Mouse (Mus musculus) large intestine, adult 2 months (tissue): ENCODE data around the gene Sgcg. TPM values are rescaled to one million over a fixed set of nuclear protein-coding genes. Genes with fewer than 3 reads are reported as not detected.

Experiments
- DNase-seq: peaks from one replicate; pipeline ENCODE4 v3.0.0-alpha.2; 2012; ENCODE audit warnings: low read depth, low spot score
- WGBS: fragments of 180-500 bp; shearing (Covaris S2); methylation state at CpG from one replicate; pipeline ENCODE4 v1.1.7; 2018; 5-methylcytosine and 5-hydroxymethylcytosine counted together
- polyA plus RNA-seq: library from polyadenylated mRNA; depleted of rRNA; stranded (reverse); fragments of >200 nt; gene quantifications from 2 replicates; pipeline ENCODE4 v1.2.3, GENCODE M21; 2012

The Sgcg gene
- polyA plus RNA-seq, 1 experiment: 0.27 TPM

GRCm38 (mm10) chr14:61237101-61237654 is 21.1 kb downstream of the Sgcg start:
- WGBS: 24% methylated on average over 4 of the region's 4 CpGs
- no peak for DNase-seq

GRCm38 (mm10) chr14:61235846-61236474 is 22.3 kb downstream of the Sgcg start:
- DNase-seq: no peak
- 56% methylated on average over 5 of the region's 5 CpGs for WGBS

- DNase-seq: no peak
- 81% methylated on average over 13 of the region's 13 CpGs for WGBS
Observed at GRCm38 (mm10) chr14:61232016-61232568, 26.2 kb downstream of the Sgcg start.

- WGBS: 80% methylated on average over 4 of the region's 4 CpGs
- DNase-seq: no peak
Observed at GRCm38 (mm10) chr14:61230179-61230578, 28.1 kb downstream of the Sgcg start.

- DNase-seq: no peak
- 89% methylated on average over 5 of the region's 5 CpGs for WGBS
Observed at GRCm38 (mm10) chr14:61229763-61230162, 28.5 kb downstream of the Sgcg start.

- no peak for DNase-seq
- WGBS: 55% methylated on average over 1 of the region's 1 CpGs
Observed at GRCm38 (mm10) chr14:61226151-61226550, 32.1 kb downstream of the Sgcg start.

GRCm38 (mm10) chr14:61224387-61225077 is 33.8 kb downstream of the Sgcg start:
- 76% methylated on average over 5 of the region's 5 CpGs for WGBS
- no peak for DNase-seq

GRCm38 (mm10) chr14:61223740-61224139 is 34.5 kb downstream of the Sgcg start:
- WGBS: 75% methylated on average over 4 of the region's 4 CpGs
- no peak for DNase-seq

- WGBS: 48% methylated on average over 6 of the region's 6 CpGs
- no peak for DNase-seq
Observed at GRCm38 (mm10) chr14:61222506-61222905, 35.8 kb downstream of the Sgcg start.

GRCm38 (mm10) chr14:61221166-61221565 is 37.1 kb downstream of the Sgcg start:
- DNase-seq: no peak
- 80% methylated on average over 5 of the region's 5 CpGs for WGBS

GRCm38 (mm10) chr14:61211754-61212153 is 46.5 kb downstream of the Sgcg start:
- no peak for DNase-seq
- 74% methylated on average over 6 of the region's 6 CpGs for WGBS

- WGBS: 74% methylated on average over 5 of the region's 5 CpGs
- no peak for DNase-seq
Observed at GRCm38 (mm10) chr14:61210111-61210510, 48.2 kb downstream of the Sgcg start.

- WGBS: 89% methylated on average over 4 of the region's 4 CpGs
- no peak for DNase-seq
Observed at GRCm38 (mm10) chr14:61194416-61194815, 63.9 kb downstream of the Sgcg start.

GRCm38 (mm10) chr14:61192326-61192725 is 66.0 kb downstream of the Sgcg start:
- WGBS: 37% methylated on average over 10 of the region's 10 CpGs
- DNase-seq: no peak

GRCm38 (mm10) chr14:61191904-61192303 is 66.4 kb downstream of the Sgcg start:
- DNase-seq: no peak
- WGBS: 55% methylated on average over 7 of the region's 7 CpGs

GRCm38 (mm10) chr14:61173229-61173628 is 85.1 kb downstream of the Sgcg start:
- no peak for DNase-seq
- WGBS: under 1% methylated on average over 37 of the region's 37 CpGs

- under 1% methylated on average over 50 of the region's 52 CpGs for whole genome bisulfite sequencing
- DNase-seq: peak; percentile 69
Observed at GRCm38 (mm10) chr14:61172548-61173158, 85.6 kb downstream of the Sgcg start.

- WGBS: 78% methylated on average over 5 of the region's 5 CpGs
- no peak for DNase-seq
Observed at GRCm38 (mm10) chr14:61171261-61171970, 86.9 kb downstream of the Sgcg start.
